Mouse (Mus musculus) monocyte, adult 2 months (primary cell): Measurements from ENCODE around the gene Aym1.
"Not testable (repeated sequence)": the region's sequence is repeated elsewhere in the genome, so short reads cannot be mapped to it uniquely, and the experiment has no call there.

Experiments used
- DNase-seq, 2 experiments: peaks; one replicate each; pipeline ENCODE4 v3.0.0; 2022; ENCODE audit warnings: low spot score in 2 of 2, low read depth in 1 of 2

Gene Aym1

DNA sequence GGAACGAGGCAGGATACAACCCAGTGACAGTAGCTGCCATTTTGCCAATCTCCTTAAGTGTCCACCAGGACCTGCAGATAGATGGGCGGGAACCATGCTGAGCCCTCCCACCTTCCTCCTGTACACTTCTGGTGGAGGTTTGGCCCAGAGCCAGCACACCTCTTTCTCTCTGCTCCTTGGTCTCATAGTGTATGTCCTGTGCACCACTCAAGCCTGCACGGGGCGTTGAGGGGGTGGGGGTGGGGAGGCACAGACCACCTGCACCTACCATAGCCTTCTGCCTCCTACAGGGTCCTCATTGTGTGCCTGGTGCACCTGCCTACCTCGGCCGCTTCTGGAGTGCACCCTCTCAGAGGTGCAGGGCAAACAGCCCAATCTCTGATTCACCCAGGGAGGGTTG lies 4.5 kb upstream of the Aym1 start:
- no peak for DNase-seq

DNA sequence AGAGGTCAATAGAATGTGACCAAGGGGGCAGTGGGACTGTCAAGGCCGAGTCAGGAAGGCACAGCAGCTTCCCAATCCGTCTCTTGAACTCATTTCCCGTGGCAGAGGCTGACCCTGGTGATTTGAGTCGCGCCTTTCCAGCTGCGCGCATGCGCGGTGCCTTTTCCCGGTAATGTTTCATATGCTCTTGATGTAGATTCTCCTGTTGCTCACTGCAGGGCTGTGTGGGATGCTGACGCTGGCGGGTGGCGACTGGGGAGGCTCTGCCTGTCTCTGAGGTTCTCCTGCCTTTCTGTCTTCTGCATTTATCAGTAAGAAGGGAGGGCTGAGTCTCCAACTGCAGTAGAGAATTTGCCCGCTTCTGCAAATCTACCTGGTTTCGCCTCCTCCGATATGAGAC lies 2.8 kb upstream of the Aym1 start:
- no peak for DNase-seq

DNA sequence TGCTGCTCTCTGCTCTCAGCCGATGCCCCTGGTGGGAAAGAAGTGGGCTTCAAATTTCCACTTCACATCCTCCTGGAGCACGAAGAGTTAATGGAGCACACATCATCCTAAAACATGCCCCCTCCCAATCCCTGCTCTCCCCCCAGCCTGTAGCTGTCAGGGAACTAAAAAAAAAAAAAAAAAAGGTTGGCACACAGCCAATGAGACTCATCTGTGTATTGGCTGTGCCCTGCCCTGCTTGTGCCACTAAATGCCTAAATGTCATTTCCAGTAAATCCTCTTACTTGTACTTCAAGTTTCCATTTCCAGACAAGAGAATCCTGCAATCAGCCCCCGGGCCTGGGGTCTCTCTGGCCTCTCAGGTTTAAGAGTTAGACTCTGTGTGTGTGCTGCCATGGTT lies 562 bp downstream of the Aym1 start:
- no peak for DNase-seq

DNA sequence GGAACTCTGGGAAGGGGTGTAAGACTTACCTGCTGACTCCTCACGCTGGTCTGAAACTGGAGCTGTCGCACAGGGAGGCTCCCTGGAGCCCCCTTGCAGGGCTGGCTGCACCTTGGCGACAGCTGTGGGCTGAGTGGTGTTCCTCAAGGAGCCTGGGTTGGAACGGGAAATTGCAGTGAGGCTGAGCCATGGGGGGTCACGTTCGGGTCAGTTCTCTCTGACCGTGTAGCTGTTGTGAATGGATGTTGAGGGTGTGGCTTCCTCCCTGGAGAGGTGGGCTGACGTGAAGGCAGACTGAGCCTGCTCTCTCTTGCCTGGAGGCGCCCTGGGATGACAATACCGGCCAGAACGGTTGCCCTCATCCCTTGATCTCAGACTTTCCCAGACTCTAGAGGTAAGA lies 1.7 kb downstream of the Aym1 start:
- DNase-seq = no peak

DNA sequence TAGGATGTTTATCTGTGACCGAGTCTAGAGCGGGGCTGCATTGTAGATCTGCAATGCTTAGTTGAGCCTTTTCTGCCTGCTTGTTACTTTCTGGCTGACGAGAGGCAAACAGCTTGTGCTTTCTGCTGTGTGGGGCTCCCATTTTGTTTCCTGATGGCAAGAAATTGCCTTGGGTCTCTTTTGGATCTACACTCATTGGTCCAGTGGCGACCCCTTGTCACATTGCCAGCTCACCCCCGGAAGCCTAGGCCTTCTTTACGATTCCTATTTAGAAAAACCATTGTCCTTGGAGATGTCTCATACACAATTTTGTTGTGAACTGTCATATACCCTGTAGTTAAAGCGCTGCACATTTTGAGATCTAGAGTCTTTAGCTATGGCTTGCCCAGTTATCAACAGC lies 4.2 kb downstream of the Aym1 start:
- DNase-seq = no peak

DNA sequence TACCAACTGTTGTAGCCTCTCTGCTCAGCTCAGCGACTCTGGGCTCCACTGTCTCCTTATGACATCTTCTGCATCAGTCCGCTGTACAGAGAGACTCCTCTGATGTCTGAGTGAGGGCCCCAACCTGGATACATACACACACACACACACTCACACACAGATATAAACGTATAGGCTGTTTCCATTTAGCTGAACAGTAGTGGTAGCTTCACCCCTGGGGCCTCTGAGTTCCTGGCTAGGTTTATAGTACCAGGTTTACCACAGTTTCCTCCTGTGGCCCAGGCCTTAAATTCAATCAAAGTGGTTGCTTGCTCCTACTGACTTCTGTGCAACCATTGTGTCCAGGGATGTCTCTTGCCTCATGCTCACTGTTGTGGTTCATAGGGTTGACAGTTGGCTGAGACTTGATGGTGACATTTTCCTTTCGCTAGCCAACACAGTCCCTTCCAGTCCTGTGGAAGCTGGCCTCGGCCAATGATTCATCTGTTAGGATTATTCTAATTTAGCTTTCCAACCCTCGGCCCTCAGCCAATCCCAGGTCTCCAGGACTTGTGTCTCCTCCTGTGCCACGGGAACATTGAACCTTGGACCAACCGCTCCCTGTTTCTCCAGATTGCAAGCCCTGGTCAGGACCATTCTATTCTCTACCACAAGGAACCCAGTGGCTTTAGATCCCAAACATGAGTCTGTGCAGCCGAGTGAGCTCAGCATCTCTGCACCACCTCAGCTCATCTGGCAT lies 5.3 kb downstream of the Aym1 start:
- no peak for DNase-seq

DNA sequence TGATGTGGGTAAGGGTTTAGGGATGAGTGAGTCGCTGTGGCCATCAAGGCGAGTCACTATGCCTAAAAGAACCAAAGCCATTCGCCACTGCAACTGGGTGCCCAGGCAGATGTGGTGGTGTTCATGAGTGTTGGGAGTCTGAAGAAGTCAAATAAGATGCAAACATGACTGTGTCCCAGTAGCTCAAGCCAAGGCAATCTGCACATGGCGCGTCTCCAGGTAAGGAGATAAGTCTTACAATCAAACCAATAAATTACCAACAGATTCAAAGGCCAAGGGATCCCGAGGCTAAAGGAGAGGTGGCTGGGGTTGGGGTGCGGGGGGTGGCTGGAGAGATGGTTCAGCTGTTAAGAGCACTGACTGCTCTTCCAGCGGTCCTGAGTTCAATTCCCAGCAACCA lies 6.1 kb downstream of the Aym1 start:
- DNase-seq = no peak

DNA sequence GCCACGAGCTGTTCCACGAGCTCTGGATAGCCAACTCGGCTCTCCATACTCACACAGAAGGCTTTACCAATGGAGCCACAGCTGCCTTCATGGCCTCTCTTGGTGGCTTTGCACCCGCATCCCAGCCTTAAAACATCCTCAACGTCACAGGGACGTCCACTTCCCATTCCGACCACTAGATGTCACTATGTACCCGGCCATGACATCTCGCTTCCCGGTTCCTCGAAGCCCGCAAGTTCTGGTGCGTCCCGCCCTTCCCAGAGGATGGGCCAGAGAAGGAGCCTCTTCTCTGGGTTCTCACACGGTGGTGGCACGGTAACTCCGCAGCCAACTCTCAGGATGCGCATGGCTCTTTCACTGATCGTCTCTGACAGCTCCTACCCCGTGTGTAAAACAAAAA lies 8.8 kb downstream of the Aym1 start:
- peak in 1 of 2 experiments; percentile 13 for DNase-seq

DNA sequence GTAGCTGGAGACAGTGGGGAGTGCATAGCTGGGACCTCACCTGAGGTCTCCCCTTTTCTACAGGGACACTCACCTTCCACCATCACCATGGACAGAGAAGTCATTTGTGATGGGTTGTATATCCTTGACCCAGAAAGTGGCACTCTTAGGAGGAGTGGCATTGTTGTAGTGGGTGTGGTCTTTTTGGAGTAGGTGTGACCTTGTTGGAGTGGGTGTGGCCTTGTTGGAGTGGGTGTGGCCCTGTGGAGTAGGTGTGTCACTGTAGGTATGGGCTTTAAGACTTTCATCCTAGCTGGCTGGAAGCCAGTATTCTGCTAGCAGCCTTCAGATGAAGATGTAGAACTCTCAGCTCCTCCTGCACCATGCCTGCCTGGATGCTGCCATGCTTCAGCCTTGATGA lies 10.6 kb downstream of the Aym1 start:
- not testable (repeated sequence) for DNase-seq

DNA sequence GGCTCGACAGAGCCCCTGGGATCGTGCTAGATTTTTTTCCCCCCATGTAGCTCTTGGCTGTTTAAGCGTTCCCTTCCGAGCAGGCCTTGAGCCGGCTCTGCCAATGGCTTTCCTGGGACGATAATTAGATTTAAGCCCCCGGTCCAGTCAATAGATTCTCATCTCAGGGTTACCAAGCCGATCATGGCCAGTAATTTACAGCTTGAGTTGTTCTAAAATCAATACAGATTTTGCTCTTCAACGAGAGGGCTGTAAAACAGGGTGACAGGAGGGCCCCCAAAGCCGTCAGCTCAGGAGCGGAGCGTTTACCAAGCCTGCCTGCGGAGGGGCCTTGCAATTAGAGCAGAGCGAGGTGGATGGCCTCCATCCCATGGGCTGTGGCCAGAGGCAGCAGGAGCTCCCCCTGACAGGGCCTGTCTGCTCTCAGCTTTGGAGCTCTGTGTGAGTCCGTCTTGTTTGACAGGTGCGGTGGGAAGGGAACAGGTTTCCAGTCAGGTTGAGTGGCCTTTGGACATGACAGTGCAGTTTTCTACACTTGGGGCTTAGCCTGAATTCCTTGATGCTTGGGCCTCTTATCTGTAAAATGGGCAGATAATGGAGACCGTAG lies 12.3 kb downstream of the Aym1 start:
- no peak for DNase-seq

DNA sequence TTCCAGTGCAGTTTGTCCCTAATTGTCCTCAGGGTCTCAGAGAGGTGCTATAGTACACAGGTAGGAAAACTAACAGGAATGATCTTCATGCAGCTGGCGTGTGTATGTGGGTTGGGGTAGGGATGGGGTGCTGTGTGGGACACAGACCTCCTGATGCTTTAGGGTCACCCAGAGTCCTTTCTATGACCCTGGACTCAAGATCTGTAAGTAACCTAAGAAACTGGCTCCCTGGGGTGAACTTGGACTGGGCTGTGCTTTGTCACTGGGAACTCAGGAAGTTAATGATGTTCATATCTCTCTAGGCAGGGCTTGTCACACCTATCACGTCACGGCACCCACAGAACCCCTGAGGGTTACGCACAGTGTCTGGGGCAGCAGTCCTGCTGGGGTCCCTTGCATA lies 15.4 kb downstream of the Aym1 start:
- DNase-seq = no peak

DNA sequence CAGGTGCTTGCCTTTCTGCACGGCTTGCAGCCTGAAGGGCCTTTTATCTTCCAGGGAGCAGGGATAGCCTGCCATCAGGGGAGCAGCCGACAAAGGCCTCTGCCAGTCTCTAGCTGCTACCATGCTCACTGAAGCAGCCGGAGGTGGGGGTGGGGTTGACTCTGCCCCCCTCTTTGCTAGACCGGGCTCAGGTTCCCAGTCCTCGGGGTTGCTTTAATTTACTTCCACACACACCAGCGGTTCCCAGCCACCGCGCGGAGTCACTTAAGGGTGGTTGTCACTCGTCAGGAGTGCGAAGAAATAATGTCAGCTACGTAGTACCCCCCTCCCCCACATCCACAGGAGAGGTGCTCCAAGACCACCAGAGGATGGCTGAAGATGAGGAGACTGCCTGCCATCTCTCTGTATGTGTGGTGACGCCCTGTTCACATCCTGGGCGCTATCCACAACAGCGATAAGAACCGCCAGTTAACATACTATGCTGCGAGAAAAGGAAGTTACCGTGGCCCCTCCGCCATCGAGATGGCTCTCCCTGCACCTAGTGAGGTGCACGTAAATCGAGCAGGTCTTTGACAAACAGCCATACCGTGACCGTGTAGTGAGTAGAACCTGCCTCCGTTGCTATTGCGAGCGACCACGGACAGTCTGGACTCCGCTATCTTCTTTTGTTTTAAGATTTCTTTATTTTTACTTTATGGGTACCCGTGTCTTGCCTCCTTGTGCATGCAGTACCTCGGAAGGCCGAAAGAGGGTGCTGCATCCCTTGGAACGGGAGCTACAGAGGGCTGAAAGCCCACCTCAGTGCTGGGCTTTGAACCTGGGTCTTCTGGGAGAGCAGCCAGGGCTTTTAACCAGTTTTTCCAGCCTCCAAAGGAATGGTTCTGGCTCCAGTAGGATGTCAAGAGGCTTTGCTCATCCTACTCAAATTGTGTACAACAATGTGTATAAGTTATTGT lies 16.2 kb downstream of the Aym1 start:
- no peak for DNase-seq

DNA sequence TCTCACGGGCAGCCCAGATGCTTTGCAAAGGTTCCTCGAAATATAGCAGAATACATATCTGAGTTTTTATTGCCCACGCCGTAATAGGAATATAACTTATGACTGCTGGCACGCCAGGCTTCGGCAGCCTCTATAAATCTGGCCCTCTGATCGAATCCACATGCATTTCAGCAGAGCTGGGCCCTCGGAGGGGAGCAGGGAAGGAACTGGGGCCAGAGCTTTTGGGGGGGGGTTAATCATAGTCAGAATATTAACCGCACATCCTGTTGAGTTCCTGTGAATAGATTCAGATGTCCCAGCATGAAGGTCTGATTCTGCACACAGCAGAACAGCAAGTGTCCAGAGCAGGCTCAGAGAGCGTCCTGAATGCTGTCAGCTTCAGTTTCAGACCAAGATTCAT lies 17.2 kb downstream of the Aym1 start:
- no peak for DNase-seq

DNA sequence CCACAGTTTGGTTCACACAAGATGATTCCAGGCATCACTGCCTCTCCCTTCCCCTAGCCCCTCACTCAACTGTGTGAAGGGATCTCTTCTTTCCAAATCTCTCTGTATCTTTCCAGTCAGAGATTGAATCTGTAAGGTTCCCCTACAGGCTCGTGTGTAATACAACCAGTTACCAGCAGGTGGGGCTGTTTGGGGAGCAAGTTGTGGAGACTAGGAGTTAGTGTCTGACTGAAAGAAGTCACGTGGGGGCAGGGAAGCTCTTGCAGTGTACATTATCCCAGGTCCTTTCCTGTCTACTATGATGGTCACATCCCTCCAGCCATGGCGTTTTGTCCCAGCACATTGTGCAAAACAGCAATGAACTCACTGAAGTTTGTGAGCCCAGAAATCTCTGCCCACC lies 18.7 kb downstream of the Aym1 start:
- no peak for DNase-seq

DNA sequence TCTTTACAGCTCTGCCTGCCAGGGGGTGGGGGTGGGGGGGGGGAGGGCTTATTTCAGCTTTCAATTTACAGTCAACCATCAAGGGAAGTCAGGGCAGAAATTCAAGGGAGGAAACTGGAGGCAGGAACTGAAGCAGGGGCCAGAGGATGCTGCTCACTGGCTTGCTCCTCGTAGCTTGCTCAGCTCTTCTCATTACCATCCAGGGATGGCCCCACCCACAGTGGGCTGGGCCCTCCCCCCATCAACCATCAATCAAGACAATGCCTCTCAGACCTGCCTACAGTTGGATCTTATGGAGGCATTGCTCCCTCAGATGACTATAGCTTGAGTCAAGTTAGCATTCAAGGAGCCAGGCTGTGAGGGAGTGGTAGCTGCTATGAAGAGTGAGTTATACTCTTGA lies 19.2 kb downstream of the Aym1 start:
- DNase-seq = no peak

DNA sequence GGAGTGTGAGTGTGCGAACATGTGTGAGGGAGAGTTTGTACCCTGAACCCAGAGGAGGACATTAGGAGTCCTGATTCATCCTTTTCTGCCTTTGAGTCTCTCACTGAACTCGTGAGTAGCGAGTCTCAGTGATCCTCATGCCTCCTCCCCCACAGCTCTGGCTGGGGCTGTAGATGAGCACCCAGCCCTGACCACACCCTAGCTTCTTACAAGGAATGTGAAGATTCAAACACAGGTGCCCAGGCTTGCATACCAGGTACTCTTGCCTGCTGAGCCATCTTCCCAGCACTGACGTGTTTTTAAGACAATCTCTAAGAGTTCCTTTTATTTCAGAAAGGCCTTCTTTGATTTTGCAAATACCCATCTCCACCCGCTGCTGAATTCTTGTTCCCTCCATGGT lies 22.3 kb downstream of the Aym1 start:
- DNase-seq = no peak

DNA sequence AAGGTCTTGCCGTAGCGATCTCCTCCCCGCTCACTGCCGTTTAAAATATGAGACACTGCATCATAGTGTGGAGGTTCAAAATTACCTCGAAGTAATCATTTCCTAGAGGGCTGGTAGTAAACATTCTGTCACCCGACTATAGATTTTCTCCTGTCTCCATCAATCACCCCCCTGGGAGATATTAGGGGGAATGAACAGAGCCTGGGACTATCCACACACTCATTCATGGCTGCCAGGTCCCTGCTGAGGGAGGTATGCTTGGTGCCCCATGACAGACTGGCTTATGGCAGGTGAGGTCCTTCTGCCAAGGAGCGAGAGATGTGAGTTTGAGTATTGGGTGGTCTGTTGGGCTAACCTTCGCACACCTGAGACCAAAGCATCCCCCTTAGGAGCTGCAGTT lies 23.5 kb downstream of the Aym1 start:
- no peak for DNase-seq

DNA sequence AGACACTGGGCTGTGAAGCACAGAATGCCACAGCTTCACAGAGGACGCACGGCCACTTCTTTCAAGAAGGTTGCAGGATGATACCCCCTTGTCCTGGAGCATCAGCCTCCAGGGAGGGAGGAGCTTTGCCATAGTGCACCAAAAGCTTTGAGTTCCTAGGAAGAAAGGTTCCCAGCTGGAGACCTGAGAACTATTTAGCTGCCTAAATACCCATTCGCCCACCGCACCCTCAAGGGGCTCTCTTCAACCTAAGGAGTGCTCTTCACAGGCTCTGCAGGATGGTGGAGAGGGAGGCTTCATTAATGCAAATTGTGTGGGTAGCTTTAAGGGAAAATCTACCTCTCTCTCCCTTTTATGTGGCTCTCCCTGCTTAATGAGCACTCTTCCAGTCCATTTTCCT lies 25.5 kb downstream of the Aym1 start:
- DNase-seq = no peak

DNA sequence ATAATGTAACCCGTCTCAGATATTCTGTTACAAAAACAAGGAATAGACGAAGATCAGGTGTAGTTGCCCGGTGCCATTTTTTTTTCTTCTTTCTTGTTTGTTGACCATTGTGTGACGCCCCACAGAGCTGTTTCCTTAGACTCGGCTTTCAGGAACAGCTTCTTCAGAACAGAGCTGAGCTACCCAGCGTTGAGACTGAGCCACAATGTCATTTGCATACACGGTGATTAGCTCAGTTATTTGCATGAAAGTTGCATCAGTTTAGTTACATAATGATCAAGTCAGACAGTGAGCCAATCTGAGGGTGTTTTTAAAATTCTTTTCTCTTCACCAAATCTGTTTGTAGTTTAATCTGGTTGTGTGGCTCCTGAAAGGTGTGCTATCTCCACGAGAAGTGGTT lies 36.7 kb downstream of the Aym1 start:
- DNase-seq = no peak

DNA sequence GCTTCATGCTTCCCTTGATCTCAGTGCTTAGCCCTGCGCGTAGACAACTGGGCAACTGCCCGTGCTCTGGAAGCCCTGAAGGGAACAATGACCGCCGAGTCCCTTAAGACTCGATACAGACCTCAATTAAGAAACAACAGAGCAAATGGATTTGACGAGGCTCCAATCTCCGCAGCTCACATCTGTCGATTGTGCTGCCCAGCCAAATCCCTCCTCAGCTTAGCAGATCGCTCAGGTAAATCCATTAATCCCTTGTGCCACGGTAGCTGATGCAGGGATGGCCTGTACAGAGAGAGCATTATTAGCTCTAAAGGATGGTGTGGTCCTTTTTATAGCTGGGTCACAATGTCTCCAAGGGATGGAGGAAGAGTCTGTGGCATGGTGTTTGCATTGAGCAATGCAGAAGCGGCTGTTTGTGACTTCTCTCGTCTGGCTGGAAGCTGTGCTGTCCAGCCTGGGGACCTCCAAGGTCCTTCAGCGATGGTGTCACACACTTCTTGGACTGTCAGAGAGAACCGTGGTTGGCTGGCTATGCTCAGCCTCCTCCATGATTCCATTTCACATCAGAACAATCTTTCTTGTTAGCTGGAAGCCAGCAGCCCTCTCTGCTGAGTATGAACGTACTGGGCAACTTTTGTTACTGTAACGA lies 39.3 kb downstream of the Aym1 start:
- DNase-seq = no peak

DNA sequence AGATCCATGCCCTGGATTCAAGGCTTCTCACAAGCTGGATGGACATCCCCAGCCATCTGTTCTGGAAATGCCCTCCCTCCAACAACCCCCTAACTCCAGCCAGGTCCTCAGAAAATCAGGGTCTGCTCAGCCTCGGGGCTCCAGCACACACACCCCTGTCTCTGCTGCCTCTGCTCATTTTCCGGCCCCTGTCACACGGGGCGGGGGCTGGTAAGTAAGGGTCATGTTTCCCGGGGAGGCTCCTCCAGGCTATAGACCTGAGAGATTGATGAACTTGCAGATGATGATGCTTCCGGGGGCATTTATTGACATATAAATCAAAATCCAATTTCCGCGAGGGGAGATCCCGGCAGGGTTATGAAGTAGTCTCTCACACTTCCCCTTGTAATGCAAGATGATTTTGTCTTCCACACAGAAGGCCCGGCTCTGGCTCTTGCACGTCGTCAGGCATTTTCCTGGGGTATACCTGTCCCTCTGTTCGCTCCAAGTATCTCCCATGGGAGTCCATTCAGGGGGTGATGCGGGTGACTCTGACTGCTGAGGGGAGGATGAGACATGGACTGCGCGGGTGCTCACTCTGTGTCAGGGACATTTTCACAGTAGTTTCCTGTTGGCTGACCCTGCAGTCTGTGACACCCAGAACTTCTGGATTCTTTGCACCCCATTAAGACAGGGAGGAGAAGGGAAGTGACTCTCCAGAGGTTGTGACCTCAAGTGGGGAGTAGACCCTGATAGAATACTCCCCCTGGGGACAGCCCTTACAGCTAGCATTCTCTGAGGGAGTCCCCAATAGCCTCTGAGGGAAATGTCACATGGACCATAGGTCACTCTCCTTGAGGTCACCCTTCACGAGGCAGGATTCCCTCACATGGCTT lies 40.6 kb downstream of the Aym1 start:
- no peak for DNase-seq
